Mouse (Mus musculus): Measurements from ENCODE around the gene Nid2. TPM values are rescaled to one million over a fixed set of nuclear protein-coding genes. Genes with fewer than 3 reads are reported as not detected.

Nid2 gene
- 8.4 and 10.6 TPM in 2 replicates for polyA plus RNA-seq (2015; fragmentation: Nextera tagmentation; extraction: Ambion mirVana)

DNA sequence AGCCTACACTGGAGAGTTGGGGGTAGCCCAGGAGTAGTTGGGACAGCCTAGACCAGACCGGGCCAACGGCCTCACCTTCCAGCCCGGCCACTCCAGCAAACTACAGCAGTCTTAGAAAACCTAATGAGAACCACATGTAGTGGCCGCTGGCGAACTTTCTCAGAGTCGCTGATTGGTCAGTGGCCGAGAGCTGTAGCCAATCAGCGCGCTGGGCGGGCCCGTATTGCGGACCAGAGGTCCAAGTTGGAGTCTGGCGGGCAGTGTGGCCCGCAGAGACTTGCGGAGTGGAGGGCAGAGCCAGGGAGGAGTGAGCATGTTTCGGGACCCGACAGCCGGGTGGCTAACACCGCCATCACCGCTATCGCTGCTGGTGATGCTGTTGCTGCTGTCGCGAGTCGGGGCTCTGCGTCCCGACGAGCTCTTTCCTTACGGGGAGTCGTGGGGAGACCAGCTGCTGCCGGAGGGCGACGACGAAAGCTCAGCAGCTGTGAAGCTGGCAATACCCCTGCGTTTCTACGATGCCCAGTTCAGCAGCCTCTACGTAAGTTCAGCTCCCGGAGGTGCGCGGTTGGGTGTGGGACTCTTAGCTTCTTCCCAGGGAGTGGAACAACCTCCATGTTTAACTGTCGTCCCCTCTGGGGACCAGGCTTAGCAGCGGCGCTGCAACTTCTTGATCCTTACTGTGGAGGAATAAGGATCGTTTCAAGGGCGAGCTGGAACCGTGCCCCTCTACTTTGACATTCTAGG is at the start of gene Nid2:
Nid2 (plus strand) TSS at position 241 of the 747 bp plus-strand sequence.
- peak; percentile 35 for DNase-seq (ENCODE audit: low spot score)

DNA sequence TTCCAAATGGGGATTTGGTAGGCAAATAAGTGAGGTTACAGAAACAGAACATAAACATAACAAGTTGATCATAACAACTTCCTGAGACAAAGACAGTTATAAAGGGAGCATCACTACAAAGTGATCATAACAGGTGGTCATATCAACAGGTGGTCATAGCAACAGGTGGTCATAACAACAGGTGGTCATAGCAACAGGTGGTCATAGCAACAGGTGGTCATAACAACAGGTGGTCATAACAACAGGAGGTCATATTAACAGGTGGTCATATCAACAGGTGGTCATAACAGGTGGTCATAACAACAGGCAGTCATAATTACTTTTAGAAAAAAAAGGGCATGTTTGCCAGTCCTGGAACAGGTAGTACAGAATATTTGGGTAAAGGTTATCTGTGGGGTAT is 49.5 kb upstream of the Nid2 start:
- DNase-seq (ENCODE audit: low spot score): no peak

- peak; percentile 65 for DNase-seq (ENCODE audit: low spot score)
Observed at GRCm38 (mm10) chr14:19705649-19706048, 45.4 kb upstream of the Nid2 start.

DNA sequence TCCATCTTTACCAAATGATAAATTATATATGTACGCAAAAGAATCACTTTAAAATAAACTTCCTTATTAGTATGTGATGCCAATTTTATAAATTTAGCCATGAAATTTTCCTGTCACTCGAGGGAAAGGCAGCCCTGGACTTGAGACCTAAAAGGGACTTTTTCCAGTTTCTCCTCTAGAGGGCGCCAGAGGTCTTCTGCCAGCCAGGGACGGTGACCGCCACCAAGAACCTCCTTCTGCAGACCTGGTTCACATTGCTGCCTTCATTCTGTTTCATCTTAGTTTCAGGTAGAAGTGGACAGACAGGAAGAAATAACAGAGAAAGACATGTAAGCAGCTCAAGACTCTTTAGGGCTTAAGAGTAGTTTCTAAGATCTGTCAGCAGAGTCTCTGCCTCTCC is 44.6 kb upstream of the Nid2 start:
- peak; percentile 65 for DNase-seq (ENCODE audit: low spot score)

GRCm38 (mm10) chr14:19706997-19707396 is 44.1 kb upstream of the Nid2 start:
- no peak for DNase-seq (ENCODE audit: low spot score)

GRCm38 (mm10) chr14:19707721-19708507 is 43.2 kb upstream of the Nid2 start:
- DNase-seq (ENCODE audit: low spot score): no peak

DNA sequence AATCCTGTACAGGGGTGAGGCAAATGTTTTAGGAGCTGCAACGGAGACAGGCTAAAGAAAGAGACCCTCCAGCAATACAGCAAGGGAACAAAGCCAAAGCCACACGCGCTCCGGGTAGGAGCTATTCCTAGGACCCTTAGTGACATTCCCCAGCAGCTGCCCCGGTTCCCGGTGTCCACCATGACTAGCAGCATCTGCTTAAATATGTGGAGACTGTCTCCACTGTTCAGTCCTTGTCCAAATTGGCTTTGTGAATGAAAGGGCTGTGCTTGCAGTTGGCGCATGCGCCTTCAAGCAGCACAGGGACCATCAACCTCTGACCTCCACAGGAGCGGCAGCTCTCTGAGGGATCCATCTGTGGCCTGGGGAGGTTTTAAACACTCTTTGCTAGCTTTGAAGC is 41.9 kb upstream of the Nid2 start:
- no peak for DNase-seq (ENCODE audit: low spot score)

- no peak for DNase-seq (ENCODE audit: low spot score)
Observed at GRCm38 (mm10) chr14:19711771-19712170, 39.3 kb upstream of the Nid2 start.

DNA sequence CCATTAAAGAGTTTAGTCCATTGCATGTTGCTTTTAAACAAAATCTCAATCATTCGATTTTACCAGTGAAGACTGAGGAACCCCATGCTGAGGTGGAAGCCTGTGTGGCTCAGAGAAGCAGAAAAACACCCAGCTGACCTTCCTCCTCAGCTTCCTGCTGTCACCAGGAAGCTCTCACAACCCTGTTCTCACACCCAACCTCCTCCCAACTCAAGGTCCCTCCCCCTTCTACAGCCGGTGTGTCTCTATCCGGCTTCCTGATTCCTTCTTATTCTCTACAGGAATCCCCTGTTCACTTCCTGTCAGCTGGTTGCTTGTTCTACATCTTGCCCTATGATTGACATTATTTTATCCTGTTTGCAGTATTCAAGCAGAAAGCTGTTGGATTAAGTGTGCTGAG is 38.0 kb upstream of the Nid2 start:
- peak; percentile 49 for DNase-seq (ENCODE audit: low spot score)

DNA sequence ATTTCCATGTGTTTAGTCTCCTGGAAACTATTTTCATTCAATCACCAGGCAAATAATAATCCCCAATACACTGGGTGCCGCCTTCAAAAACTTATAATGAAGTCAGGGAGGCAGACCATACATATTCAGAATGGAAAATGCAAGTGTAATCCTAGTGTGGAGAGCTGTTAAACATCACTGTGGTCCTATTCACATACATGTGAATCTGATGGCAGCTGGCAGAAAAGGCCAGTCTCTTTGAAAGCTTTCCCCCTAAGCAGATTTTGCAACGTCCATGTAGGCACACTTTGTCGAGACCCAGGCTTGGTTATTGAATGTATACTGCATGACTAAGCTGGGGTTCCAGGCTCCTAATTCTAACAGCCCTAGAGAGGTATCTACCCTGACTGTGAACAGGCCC is 32.0 kb upstream of the Nid2 start:
- DNase-seq (ENCODE audit: low spot score): no peak

DNA sequence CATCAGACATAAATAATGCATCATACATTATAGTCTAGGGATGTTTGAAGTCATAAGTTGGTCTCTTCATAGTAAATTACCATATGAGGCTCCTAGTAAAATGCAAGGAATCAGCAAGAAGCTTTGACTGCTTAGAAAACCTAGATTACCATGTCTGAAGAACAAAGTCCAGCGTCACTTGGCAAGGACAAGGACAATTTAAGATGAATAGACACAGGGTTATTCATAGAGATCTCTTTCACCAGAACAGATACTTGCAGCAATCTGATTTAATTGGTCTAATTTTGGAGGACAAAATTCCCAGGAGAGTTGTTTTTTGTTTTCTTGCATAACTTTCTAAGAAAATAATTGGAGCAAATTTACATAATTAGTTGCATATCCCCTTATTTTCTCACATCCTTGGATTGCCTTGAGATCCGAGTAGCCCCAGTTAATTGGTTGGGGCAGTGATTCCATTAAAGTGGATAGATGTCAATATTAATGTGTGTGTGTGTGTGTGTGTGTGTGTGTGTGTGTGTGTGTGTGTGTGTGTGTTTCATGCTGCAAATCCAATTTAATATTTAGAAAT is 30.9 kb upstream of the Nid2 start:
- no peak for DNase-seq (ENCODE audit: low spot score)

- no peak for DNase-seq (ENCODE audit: low spot score)
Observed at GRCm38 (mm10) chr14:19728278-19728677, 22.8 kb upstream of the Nid2 start.

DNA sequence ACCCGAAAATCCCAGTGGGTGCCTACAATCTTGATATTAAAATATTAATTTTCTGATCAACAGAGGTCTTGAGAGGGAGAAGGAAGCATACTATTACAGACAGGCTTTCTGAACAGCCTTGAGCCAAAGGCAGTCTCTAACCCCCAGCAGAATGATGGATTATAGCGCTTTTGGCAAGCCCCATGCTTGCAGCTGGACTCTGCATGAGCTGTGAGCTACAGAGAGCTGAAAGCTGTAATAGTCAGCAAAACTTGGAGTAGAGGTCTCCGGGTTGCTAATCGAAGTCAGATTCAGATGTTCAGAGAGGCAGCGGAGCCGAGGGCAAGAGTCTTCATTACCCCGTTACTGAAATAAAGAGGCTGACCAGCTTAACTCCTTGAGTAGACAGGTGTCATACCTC is 22.3 kb upstream of the Nid2 start:
- DNase-seq (ENCODE audit: low spot score): no peak

GRCm38 (mm10) chr14:19732097-19732496 is 19.0 kb upstream of the Nid2 start:
- no peak for DNase-seq (ENCODE audit: low spot score)

DNA sequence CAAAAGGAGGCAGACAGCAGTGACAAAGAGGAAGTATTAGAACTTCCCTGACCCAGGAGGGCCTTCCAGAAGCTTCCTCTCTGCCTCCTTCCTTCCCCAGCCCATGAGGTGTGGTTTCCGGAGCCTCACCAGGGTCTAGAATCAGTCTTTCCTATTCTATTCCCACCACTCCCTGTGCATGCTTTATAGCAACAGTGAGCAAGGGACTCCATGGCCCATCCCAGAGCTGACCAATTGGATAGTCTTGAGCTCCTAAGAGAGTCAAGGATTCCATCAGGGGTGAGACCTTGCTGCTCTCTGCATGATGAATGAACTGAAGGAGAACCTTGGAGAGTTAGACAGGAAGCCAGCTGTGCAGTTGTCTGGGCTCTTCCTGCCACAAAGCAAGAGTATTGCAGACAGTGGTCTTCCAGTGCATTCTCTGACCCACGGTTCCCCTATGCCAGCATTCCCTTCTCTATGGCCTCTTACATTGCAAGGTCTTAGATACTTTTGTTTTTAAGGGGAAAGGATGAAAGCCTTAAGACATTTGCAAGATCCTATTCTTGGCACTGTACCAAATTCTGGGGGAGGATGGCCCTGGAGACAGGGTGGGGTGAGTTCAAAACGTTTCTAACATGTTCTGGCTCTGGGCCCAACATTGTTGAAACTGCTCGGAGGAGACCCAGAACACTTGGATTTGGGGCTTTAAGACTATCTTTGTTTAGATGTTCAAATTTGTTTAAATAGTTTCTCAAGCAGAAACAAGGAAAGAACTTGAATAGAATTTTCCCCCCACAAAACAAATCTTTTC is 17.4 kb upstream of the Nid2 start:
- DNase-seq (ENCODE audit: low spot score): no peak

DNA sequence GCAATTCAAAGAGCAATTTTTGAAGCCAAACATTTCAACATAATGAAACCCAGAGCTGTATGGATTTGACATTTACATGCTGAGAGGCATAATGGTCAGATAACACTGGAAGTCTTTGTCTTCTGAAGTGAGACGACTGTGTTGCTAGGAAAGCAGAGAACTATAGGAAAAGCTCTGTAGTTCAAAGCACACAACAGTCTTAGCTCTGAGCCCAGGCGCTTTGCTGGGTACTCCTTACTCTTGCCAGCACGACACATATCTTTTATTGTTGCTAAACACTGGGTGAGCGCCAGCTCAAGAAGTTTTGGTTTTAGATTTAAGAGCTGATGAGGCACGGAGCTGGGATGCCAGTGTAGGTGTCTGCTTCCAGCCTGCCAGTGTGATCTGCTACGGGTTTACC is 15.8 kb upstream of the Nid2 start:
- no peak for DNase-seq (ENCODE audit: low spot score)

GRCm38 (mm10) chr14:19737568-19737967 is 13.5 kb upstream of the Nid2 start:
- DNase-seq (ENCODE audit: low spot score): no peak

- no peak for DNase-seq (ENCODE audit: low spot score)
Observed at GRCm38 (mm10) chr14:19738094-19738843, 12.8 kb upstream of the Nid2 start.

GRCm38 (mm10) chr14:19739416-19740146 is 11.5 kb upstream of the Nid2 start:
- DNase-seq (ENCODE audit: low spot score): no peak

DNA sequence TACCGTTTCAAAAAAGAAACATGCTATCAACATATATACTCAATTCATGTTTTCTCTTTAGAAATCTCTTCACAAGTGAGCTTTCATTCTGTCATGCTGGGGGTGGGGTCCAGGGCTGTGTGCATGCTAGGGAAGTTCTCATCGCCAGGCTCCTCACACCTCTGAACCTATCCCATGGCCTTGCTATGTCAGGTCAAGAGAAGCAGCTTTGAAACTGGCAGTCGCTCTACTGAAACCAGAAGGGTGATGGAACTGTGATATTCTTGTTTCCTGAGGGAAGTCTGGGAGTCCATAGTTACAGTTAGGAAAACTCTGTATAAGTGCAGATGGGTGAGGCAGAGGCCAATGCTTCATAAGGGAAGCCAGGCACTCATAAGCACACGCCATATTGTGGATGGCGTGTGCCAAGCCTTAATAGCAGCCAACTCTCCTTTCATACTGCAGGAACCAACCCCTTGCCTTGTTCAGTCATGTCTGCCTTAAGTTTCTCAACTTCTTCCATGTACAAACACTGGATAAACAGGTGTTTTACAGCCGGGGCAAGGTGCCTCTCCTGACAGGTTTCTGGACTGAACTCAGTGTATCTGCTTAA is 10.8 kb upstream of the Nid2 start:
- DNase-seq (ENCODE audit: low spot score): no peak
